Mouse (Mus musculus): ENCODE measurements around the gene Ace. TPM values are rescaled to one million over a fixed set of nuclear protein-coding genes. Genes with fewer than 3 reads are reported as not detected.

The Ace gene
- total RNA-seq (2021) (10 to 100 TPM; 18.8 to 23.7 TPM), polyA plus RNA-seq (2012; rRNA removed) (34.4 and 42.1 TPM in 2 replicates)
- long read RNA-seq, full-length matches to known transcripts = 3 of 10 reads
- long read RNA-seq, partial matches to known transcripts = 5 of 10 reads
- long read RNA-seq, other reads (novel, unspliced or antisense) = 2 of 10 reads

DNA sequence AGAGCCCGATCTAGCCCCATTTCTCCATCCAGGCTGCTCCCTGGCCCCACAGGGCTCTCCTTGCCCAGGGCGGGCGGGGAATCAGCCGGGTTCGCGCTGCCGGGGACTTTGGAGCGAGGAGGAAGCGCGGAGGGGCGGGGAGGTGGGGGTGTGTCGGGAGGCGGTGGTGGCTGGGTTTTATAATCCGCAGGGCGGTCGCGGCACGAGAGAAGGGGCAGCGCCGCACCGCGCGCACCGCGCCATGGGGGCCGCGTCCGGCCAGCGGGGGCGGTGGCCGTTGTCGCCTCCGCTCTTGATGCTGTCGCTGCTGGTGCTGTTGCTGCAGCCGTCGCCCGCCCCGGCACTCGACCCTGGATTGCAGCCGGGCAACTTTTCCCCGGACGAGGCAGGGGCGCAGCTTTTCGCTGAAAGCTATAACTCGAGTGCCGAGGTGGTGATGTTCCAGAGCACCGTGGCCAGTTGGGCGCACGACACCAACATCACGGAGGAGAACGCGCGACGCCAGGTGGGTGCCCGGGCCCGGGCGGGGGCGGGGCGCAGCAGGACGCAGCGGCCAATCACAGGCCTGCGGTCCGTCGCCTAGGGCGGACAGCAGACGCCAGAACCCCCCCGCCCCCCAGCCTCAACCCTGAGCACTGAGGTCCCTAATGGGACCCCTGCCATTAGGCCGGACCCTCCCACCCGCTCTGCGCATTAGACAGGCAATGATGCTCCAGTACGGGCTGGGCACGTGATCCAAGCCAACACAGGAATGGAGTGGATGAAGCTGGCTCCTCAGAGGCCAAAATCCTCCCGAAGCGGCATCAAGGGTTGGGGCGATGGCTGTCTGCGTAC lies at the start of gene Ace:
Ace (plus strand) TSS at position 205 of the 834 bp plus-strand sequence.
- Histone ChIP-seq H3K4me1 (ENCODE audit: control insufficient read depth, insufficient read depth, low read length) (peaks cover 3% of the 10 kb centered on the region), H3K4me3 (peak within 1 kb of the TSS; percentile 60), H3K79me2 (replicated peaks; ENCODE audit: control insufficient read depth, insufficient read depth, low read length) (no peaks in the 10 kb centered on the region), H3K9ac (ENCODE audit: low read depth, low read length) (peak within 1 kb of the TSS; percentile 81), H3K27ac (peak within 1 kb of the TSS; percentile 53), H3K36me3 (ENCODE audit: control insufficient read depth, insufficient read depth, low read length) (no peaks in the 10 kb centered on the region), H3K27me3 (ENCODE audit: control insufficient read depth, insufficient read depth, low read length) (no peaks in the 10 kb centered on the region)
- peak; percentile 53 to 66 for DNase-seq
- TF ChIP-seq EP300 (IDR thresholded peaks at IDR 0.05; ENCODE audit: insufficient read depth, low read depth, low read length) (no peak), POLR2A (IDR thresholded peaks at IDR 0.05; ENCODE audit: insufficient read depth, low read depth, low read length) (no peak), CTCF (IDR thresholded peaks at IDR 0.05) (no peak)
- WGBS = 3% methylated on average over 75 of the region's 76 CpGs
- intact Hi-C loops (cut with DNase I) = no loop called here

DNA sequence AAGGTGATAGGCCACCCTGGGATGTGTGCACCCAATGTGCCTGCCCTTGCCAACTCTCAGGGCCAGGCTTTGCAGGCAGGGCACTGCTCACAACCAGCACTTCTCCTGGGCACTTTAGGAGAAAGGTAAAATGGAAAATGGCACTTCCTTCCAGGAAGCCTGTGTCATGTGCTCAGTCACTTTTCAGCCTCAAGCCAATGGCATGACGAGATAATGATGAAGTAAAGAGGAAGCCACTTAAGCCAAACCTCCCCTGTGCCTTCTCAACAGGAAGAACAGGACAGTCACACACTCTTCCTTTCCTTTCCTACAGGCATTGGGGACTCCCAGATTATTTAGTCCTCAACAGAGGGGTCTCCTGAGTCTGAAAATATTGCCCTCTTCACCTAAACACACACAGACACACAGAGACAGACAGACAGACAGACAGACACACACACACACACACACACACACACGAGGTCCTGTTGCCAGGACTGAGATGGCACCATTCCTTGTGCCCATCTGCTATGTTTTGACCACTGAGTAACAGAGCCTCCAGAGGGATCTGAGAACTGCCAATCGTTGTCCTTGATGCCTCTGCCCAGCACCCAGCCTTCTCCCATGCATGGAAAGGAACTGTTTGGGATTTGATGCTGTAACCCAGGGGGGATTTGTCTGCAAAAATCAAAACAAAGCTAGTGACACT lies 47.5 kb upstream of the Ace start:
- Histone ChIP-seq H3K27me3 (ENCODE audit: control insufficient read depth, insufficient read depth, low read length) (no peaks in the 10 kb centered on the region), H3K27ac (no peak overlapping the region), H3K36me3 (ENCODE audit: control insufficient read depth, insufficient read depth, low read length) (no peaks in the 10 kb centered on the region), H3K79me2 (replicated peaks; ENCODE audit: control insufficient read depth, insufficient read depth, low read length) (no peaks in the 10 kb centered on the region), H3K4me3 (no peak overlapping the region), H3K4me1 (ENCODE audit: control insufficient read depth, insufficient read depth, low read length) (no peaks in the 10 kb centered on the region), H3K9ac (ENCODE audit: low read depth, low read length) (no peak overlapping the region)
- TF ChIP-seq CTCF (IDR thresholded peaks at IDR 0.05) = no peak
- TF ChIP-seq POLR2A (IDR thresholded peaks at IDR 0.05; ENCODE audit: insufficient read depth, low read depth, low read length) = no peak
- no peak for TF ChIP-seq EP300 (IDR thresholded peaks at IDR 0.05; ENCODE audit: insufficient read depth, low read depth, low read length)
- intact Hi-C loops (cut with DNase I) = loop anchor here (10.0 kb wide), 1 partner anchor 325 kb away; no protein-coding TSS in a partner anchor
- 66% methylated on average over 3 of the region's 3 CpGs for WGBS
- no peak for DNase-seq

DNA sequence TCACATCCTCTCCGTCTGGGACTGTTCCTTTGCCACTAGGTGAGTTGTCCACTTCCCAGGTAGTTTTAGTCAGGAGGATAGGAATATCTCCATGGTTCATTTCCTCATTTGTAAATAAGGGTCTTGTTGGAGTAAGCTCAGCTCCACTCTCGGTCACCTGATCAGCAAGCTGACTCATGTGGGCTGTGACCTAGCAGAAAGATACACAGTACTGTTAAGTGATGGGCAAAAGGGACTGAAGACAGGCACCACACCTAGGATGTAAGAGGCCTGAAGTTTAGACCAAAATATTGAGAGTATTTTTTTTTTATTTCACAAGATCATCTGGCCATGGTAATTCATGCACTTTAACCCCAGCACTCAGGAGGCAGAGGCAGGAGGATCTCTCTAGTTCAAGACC lies 46.9 kb upstream of the Ace start:
- Histone ChIP-seq H3K4me1 (ENCODE audit: control insufficient read depth, insufficient read depth, low read length) (no peaks in the 10 kb centered on the region), H3K79me2 (replicated peaks; ENCODE audit: control insufficient read depth, insufficient read depth, low read length) (no peaks in the 10 kb centered on the region), H3K36me3 (ENCODE audit: control insufficient read depth, insufficient read depth, low read length) (no peaks in the 10 kb centered on the region), H3K27me3 (ENCODE audit: control insufficient read depth, insufficient read depth, low read length) (no peaks in the 10 kb centered on the region), H3K9ac (ENCODE audit: low read depth, low read length) (no peak overlapping the region), H3K27ac (no peak overlapping the region), H3K4me3 (no peak overlapping the region)
- 95% methylated on average over 2 of the region's 2 CpGs for WGBS
- DNase-seq = no peak
- TF ChIP-seq POLR2A (IDR thresholded peaks at IDR 0.05; ENCODE audit: insufficient read depth, low read depth, low read length) (no peak), EP300 (IDR thresholded peaks at IDR 0.05; ENCODE audit: insufficient read depth, low read depth, low read length) (no peak), CTCF (IDR thresholded peaks at IDR 0.05) (no peak)
- intact Hi-C loops (cut with DNase I) = loop anchor here (10.0 kb wide), 1 partner anchor 324 kb away; no protein-coding TSS in a partner anchor

DNA sequence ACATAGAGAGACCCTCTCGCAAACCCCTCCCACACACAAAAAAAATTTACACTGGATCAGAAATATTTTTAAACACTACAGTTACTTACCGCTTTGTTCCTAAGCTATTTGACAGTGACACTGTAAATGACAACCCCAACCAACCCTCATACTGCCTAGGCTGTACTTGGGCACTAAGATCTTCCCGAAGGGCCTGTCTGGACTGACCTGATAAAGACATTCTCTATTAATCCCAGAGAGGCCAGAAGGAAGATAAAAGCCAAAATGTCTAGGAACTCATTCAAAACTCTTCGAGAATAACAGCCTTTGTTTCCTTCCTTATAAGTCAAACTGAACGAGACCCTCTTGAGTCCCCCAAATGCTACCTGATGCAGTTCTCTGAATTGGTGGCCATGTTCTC lies 46.5 kb upstream of the Ace start:
- no peak overlapping the region for H3K4me3 ChIP-seq
- no peak overlapping the region for H3K9ac ChIP-seq (ENCODE audit: low read depth, low read length)
- 73% methylated on average over 5 of the region's 5 CpGs for WGBS
- H3K4me1 ChIP-seq (ENCODE audit: control insufficient read depth, insufficient read depth, low read length) = no peaks in the 10 kb centered on the region
- no peak for DNase-seq
- H3K27me3 ChIP-seq (ENCODE audit: control insufficient read depth, insufficient read depth, low read length) = no peaks in the 10 kb centered on the region
- H3K79me2 ChIP-seq (replicated peaks; ENCODE audit: control insufficient read depth, insufficient read depth, low read length) = no peaks in the 10 kb centered on the region
- H3K27ac ChIP-seq = no peak overlapping the region
- H3K36me3 ChIP-seq (ENCODE audit: control insufficient read depth, insufficient read depth, low read length) = no peaks in the 10 kb centered on the region
- TF ChIP-seq POLR2A (IDR thresholded peaks at IDR 0.05; ENCODE audit: insufficient read depth, low read depth, low read length) (no peak), CTCF (IDR thresholded peaks at IDR 0.05) (no peak), EP300 (IDR thresholded peaks at IDR 0.05; ENCODE audit: insufficient read depth, low read depth, low read length) (no peak)
- intact Hi-C loops (cut with DNase I) = loop anchor here (10.0 kb wide), 1 partner anchor 324 kb away; no protein-coding TSS in a partner anchor

DNA sequence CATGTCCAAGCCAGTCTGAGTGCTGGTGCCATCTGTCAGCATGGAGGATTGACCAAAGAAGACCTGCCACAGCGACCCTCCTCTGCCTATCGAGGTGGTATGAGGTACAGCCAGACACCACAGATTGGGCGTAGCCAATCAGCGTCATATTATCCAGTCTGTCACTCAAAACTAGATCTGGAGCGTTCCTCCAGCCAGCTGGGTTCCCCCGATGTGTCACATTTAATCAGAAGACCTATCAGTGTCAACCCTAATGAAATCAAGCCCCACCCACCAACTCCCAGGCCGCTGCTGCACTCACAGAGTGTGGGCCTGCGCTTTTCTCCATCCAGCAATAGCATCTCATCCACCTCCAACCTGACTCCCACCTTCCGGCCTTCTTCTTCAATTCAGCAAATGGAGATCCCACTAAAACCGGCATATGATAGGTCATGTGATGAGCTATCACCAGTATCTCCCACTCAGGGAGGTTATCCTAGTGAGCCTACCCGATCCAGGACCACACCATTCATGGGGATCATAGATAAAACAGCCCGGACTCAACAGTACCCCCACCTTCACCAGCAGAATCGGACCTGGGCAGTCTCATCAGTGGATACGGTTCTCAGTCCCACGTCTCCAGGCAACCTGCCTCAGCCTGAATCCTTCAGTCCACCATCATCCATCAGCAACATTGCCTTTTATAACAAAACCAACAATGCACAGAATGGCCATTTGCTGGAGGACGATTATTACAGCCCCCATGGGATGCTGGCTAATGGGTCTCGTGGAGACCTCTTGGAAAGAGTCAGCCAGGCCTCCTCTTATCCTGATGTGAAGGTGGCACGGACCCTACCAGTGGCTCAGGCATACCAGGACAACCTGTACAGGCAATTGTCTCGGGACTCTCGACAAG lies 44.7 kb upstream of the Ace start:
- intact Hi-C loops (cut with DNase I) = loop anchor here (10.0 kb wide), 1 partner anchor 322 kb away; no protein-coding TSS in a partner anchor
- no peaks in the 10 kb centered on the region for H3K36me3 ChIP-seq (ENCODE audit: control insufficient read depth, insufficient read depth, low read length)

More for the DNA sequence above, 44.7 kb upstream of the Ace start:
- no peak overlapping the region for H3K27ac ChIP-seq
- no peaks in the 10 kb centered on the region for H3K79me2 ChIP-seq (replicated peaks; ENCODE audit: control insufficient read depth, insufficient read depth, low read length)
- 91% methylated on average over 20 of the region's 20 CpGs for WGBS
- H3K4me1 ChIP-seq (ENCODE audit: control insufficient read depth, insufficient read depth, low read length) = peaks cover 1% of the 10 kb centered on the region
- H3K4me3 ChIP-seq = no peak overlapping the region
- TF ChIP-seq EP300 (IDR thresholded peaks at IDR 0.05; ENCODE audit: insufficient read depth, low read depth, low read length) = no peak
- TF ChIP-seq CTCF (IDR thresholded peaks at IDR 0.05) = no peak
- TF ChIP-seq POLR2A (IDR thresholded peaks at IDR 0.05; ENCODE audit: insufficient read depth, low read depth, low read length) = no peak
- DNase-seq = no peak
- no peaks in the 10 kb centered on the region for H3K27me3 ChIP-seq (ENCODE audit: control insufficient read depth, insufficient read depth, low read length)
- no peak overlapping the region for H3K9ac ChIP-seq (ENCODE audit: low read depth, low read length)
